Mouse (Mus musculus) stomach, postnatal 0 days (tissue): Measurements from ENCODE around the gene Vezf1. TPM values are rescaled to one million over a fixed set of nuclear protein-coding genes. Genes with fewer than 3 reads are reported as not detected.
A peak's percentile ranks its signal among the peaks of the same experiment; 100 is the strongest.

ENCODE experiments used
- ATAC-seq: fragments of 200-750 bp; cut with Nextera tagmentation; 2 replicates; pipeline ENCODE4 v1.8.0; 2017; ENCODE audit not compliant: low FRiP score, low TSS enrichment
- DNase-seq: peaks from one replicate; pipeline ENCODE4 v3.0.0-alpha.2; 2016; ENCODE audit warnings: low spot score
- H3K27ac ChIP-seq: fragments of 300-500 bp; sonication (generic); replicated peaks from 2 replicates; pipeline ENCODE4 v1.5.1; 2014; ENCODE audit warnings: mild to moderate bottlenecking, control low read depth
- H3K27me3 ChIP-seq: fragments of 300-500 bp; sonication (generic); 2 replicates; pipeline ENCODE4 v1.6.1; 2014; ENCODE audit warnings: low read length; ENCODE audit not compliant: control insufficient read depth, insufficient read depth
- H3K36me3 ChIP-seq: fragments of 300-500 bp; sonication (generic); 2 replicates; pipeline ENCODE4 v1.6.1; 2014; ENCODE audit warnings: low read length, mixed read lengths; ENCODE audit not compliant: control insufficient read depth, insufficient read depth
- H3K4me1 ChIP-seq: fragments of 300-500 bp; sonication (generic); replicated peaks from 2 replicates; pipeline ENCODE4 v1.6.1; 2014; ENCODE audit warnings: antibody characterized with exemption; ENCODE audit not compliant: control insufficient read depth, insufficient read depth
- H3K4me2 ChIP-seq: fragments of 300-500 bp; sonication (generic); replicated peaks from 2 replicates; pipeline ENCODE4 v1.6.1; 2014; ENCODE audit warnings: low read depth, mild to moderate bottlenecking, control low read depth, moderate library complexity
- H3K4me3 ChIP-seq: fragments of 300-500 bp; sonication (generic); 2 replicates; pipeline ENCODE4 v1.5.1; 2014; ENCODE audit warnings: low read depth, low read length, control low read depth
- H3K9ac ChIP-seq: fragments of 300-500 bp; sonication (generic); 2 replicates; pipeline ENCODE4 v1.6.1; 2014; ENCODE audit warnings: mild to moderate bottlenecking, low read length, control low read depth, mixed read lengths
- H3K9me3 ChIP-seq: fragments of 300-500 bp; sonication (generic); 2 replicates; pipeline ENCODE4 v1.6.1; 2016; ENCODE audit warnings: low read length; ENCODE audit not compliant: control insufficient read depth
- CTCF ChIP-seq: IDR thresholded peaks from 2 replicates; pipeline ENCODE4 v1.5.1; 2016; ENCODE audit warnings: antibody characterized with exemption, low read depth, mild to moderate bottlenecking, moderate library complexity
- EP300 ChIP-seq: optimal IDR thresholded peaks from 2 replicates; pipeline ENCODE3; 2016; ENCODE audit warnings: antibody characterized with exemption
- WGBS: fragments of 180-500 bp; shearing (Covaris S2); extraction: QIAGEN DNeasy Blood & Tissue Kit; methylation state at CpG from one replicate; pipeline ENCODE4 v1.1.7; 2014; 5-methylcytosine and 5-hydroxymethylcytosine counted together
- polyA plus RNA-seq: library from polyadenylated mRNA; unstranded; fragments of >200 nt; fragmentation: Nextera tagmentation; extraction: Ambion mirVana; gene quantifications from 2 replicates; pipeline ENCODE4 v1.2.1, GENCODE M21; 2015

Vezf1 gene
- polyA plus RNA-seq, 1 experiment from 2014 or later = 15.9 TPM

- Histone ChIP-seq H3K27me3 (no peaks in the 10 kb centered on the region), H3K4me3 (no peak overlapping the region), H3K27ac (peak overlapping the region; percentile 25), H3K36me3 (no peaks in the 10 kb centered on the region), H3K4me2 (no peak overlapping the region), H3K4me1 (peaks cover 29% of the 10 kb centered on the region), H3K9me3 (no peaks in the 10 kb centered on the region), H3K9ac (no peak overlapping the region)
- 45% methylated on average over 6 of the region's 6 CpGs for WGBS
- TF ChIP-seq EP300 (no peak), CTCF (no peak)
- ATAC-seq = no peak
- DNase-seq = no peak
Measured at GRCm38 (mm10) chr11:88118091-88118440, 50.0 kb downstream of the Vezf1 start.

DNA sequence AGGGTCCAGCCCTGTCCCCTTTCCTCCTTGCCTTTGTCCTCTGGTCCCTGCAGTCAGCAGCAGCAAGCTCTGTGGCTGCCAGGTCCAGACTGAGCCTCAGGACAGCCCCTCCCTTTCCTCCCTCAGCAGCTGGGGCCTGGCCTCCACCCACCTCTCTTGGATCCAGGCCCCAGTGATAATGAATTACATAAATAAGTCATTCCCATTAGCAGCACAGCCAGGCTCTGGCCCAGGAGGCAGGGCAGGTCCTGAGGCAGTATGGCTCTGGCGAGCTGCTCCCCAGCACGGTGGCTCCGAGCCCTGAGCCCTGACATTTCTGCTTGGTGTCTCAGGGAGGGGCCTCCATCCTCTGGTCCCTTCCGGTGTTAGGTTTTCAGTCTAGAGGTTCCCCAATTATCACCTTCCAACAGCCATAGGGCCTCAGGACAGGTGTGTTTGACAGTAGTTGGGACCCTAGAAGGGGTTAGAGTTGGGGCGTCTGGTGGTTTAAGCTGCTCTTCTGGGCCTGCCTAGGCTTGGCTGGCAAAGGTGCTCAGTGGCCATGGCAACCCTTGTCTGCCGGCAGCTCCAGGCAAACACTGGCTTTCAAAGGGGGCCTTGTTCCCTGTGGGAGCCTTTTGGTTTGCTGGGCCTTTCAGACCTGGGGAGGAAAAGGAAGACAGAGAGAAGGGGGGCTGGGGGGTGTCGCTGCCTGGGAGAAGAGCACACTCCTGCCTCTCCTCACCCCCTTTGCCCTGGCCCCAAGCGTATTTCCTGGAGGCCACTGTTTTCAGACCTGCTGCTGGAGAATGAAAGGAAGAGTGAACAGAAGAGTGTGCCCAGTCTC, 51.0 kb downstream of the Vezf1 start:
- WGBS = 15% methylated on average over 8 of the region's 8 CpGs
- Histone ChIP-seq H3K27me3 (no peaks in the 10 kb centered on the region), H3K9me3 (no peaks in the 10 kb centered on the region), H3K27ac (peak overlapping the region; percentile 85), H3K4me1 (peaks cover 29% of the 10 kb centered on the region), H3K4me3 (no peak overlapping the region), H3K36me3 (no peaks in the 10 kb centered on the region), H3K9ac (no peak overlapping the region), H3K4me2 (peak overlapping the region; percentile 19; the same call in 1 of the 2 replicates)
- peak; percentile 76 for DNase-seq
- no peak for TF ChIP-seq CTCF
- TF ChIP-seq EP300 = no peak
- peak; percentile 85 for ATAC-seq

GRCm38 (mm10) chr11:88122545-88122944, 54.5 kb downstream of the Vezf1 start:
- ATAC-seq (no peak), DNase-seq (no peak)
- H3K36me3 ChIP-seq = no peaks in the 10 kb centered on the region
- 58% methylated on average over 5 of the region's 5 CpGs for WGBS
- peaks cover 15% of the 10 kb centered on the region for H3K4me1 ChIP-seq
- H3K4me2 ChIP-seq = no peak overlapping the region
- H3K4me3 ChIP-seq = no peak overlapping the region
- no peak overlapping the region for H3K27ac ChIP-seq
- H3K9me3 ChIP-seq = no peaks in the 10 kb centered on the region
- TF ChIP-seq CTCF = no peak
- TF ChIP-seq EP300 = no peak
- H3K27me3 ChIP-seq = no peaks in the 10 kb centered on the region
- no peak overlapping the region for H3K9ac ChIP-seq

DNA sequence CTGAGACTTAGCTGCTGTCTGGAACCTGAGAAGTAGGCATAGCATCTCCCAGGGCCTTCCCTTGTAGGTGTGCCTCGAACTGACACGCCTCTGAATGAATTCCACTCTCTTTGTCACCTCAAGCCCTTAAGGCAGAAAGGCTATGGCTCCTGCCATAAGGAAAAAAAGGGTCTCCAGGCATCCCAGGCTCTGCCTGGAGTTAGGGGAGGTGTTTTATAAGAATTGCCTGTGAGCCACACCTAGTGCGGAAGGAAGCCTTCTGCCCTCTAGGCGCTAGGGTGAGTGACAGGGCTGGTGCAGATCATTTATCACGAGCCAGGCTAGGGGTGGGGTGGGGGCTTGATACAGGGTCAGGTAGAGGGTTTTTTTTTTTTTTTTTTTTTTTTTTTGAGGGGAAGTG, 54.9 kb downstream of the Vezf1 start:
- H3K36me3 ChIP-seq = no peaks in the 10 kb centered on the region
- no peaks in the 10 kb centered on the region for H3K27me3 ChIP-seq
- H3K4me3 ChIP-seq = no peak overlapping the region
- H3K9ac ChIP-seq = no peak overlapping the region
- ATAC-seq (no peak), DNase-seq (no peak)
- H3K4me1 ChIP-seq = peaks cover 11% of the 10 kb centered on the region
- H3K27ac ChIP-seq = no peak overlapping the region
- WGBS = 69% methylated on average over 5 of the region's 5 CpGs
- H3K4me2 ChIP-seq = no peak overlapping the region
- H3K9me3 ChIP-seq = no peaks in the 10 kb centered on the region
- TF ChIP-seq CTCF = no peak
- TF ChIP-seq EP300 = no peak

GRCm38 (mm10) chr11:88123731-88124130, 55.7 kb downstream of the Vezf1 start:
- TF ChIP-seq EP300 (no peak), CTCF (no peak)
- no peak for DNase-seq
- Histone ChIP-seq H3K4me1 (peaks cover 4% of the 10 kb centered on the region), H3K27ac (peak overlapping the region; percentile 77), H3K9me3 (no peaks in the 10 kb centered on the region), H3K27me3 (no peaks in the 10 kb centered on the region), H3K36me3 (no peaks in the 10 kb centered on the region), H3K9ac (no peak overlapping the region), H3K4me2 (no peak overlapping the region), H3K4me3 (no peak overlapping the region)
- no peak for ATAC-seq
- 25% methylated on average over 6 of the region's 6 CpGs for WGBS

DNA sequence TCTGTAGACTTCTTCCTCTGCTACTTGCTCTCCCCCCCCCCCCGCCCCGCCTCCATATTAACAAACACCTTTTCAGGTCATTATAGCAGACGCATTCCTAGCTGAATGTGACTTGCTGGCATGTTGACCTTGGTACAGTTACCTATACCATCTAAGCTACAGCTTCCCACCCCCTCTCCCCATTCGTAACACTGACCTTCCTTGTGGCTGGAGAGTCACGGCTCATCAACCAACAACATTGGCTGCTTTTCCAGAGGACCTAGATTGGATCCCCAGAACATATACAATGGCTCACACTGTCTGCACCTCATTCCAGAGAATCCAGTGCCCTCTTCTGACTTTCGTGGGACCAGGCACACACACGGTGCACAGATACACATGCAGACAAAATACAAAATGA, 57.4 kb downstream of the Vezf1 start:
- H3K4me1 ChIP-seq = no peaks in the 10 kb centered on the region
- H3K9me3 ChIP-seq = no peaks in the 10 kb centered on the region
- H3K4me2 ChIP-seq = no peak overlapping the region
- no peaks in the 10 kb centered on the region for H3K36me3 ChIP-seq
- no peak overlapping the region for H3K27ac ChIP-seq
- 73% methylated on average over 7 of the region's 7 CpGs for WGBS
- no peak overlapping the region for H3K9ac ChIP-seq
- H3K4me3 ChIP-seq = no peak overlapping the region
- TF ChIP-seq EP300 (no peak), CTCF (no peak)
- DNase-seq (no peak), ATAC-seq (no peak)
- no peaks in the 10 kb centered on the region for H3K27me3 ChIP-seq
